Mouse (Mus musculus): ENCODE data around the gene Rab15.

GRCm38 (mm10) chr12:76750866-76751459, 71.7 kb downstream of the Rab15 start:
- TF ChIP-seq CTCF (conservative IDR thresholded peaks at IDR 0.05; ENCODE audit: low read length): no peak
- no peak for TF ChIP-seq NANOG (IDR thresholded peaks at IDR 0.05; ENCODE audit: borderline replicate concordance, low read length)
- TF ChIP-seq POU5F1 (IDR thresholded peaks at IDR 0.05; ENCODE audit: borderline replicate concordance, low read length): no peak

All from E14TG2a.4 (cell line).